Mouse (Mus musculus): Measurements from ENCODE around the gene Cnot10.

Cnot10 gene

GRCm38 (mm10) chr9:114546765-114547164 is 93.2 kb downstream of the Cnot10 start:
- DNase-seq (ENCODE audit: low read depth, low spot score), result no peak

GRCm38 (mm10) chr9:114544754-114545393 is 95.1 kb downstream of the Cnot10 start:
- no peak for DNase-seq (ENCODE audit: low read depth, low spot score)

- no peak for DNase-seq (ENCODE audit: low read depth, low spot score)
Measured at GRCm38 (mm10) chr9:114543882-114544753, 95.9 kb downstream of the Cnot10 start.

GRCm38 (mm10) chr9:114541279-114541741 is 98.7 kb downstream of the Cnot10 start:
- no peak for DNase-seq (ENCODE audit: low read depth, low spot score)

- no peak for DNase-seq (ENCODE audit: low read depth, low spot score)
Measured at GRCm38 (mm10) chr9:114538996-114539563, 100.9 kb downstream of the Cnot10 start.

- DNase-seq (ENCODE audit: low read depth, low spot score), result peak; percentile 70
Measured at GRCm38 (mm10) chr9:114536628-114537027, 103.4 kb downstream of the Cnot10 start.

Data from mesoderm, embryonic 11.5 days (tissue).